Mouse (Mus musculus) lung, adult 10 weeks (tissue): ENCODE results near the gene 4930503E14Rik. TPM values are rescaled to one million over a fixed set of nuclear protein-coding genes. Genes with fewer than 3 reads are reported as not detected.

Experiments
- polyA plus RNA-seq: library from polyadenylated mRNA; stranded (reverse); fragments of 350-450 nt; fragmentation: Illumina TruSeq; extraction: RNeasy Lipid Tissue Mini Kit (QIAGEN cat#74804); gene quantifications from one replicate; pipeline ENCODE4 v1.2.3, GENCODE M21; 2014; ENCODE audit warnings: low read depth, low replicate concordance; ENCODE audit not compliant: insufficient read depth

The 4930503E14Rik gene
- not detected for polyA plus RNA-seq

DNA sequence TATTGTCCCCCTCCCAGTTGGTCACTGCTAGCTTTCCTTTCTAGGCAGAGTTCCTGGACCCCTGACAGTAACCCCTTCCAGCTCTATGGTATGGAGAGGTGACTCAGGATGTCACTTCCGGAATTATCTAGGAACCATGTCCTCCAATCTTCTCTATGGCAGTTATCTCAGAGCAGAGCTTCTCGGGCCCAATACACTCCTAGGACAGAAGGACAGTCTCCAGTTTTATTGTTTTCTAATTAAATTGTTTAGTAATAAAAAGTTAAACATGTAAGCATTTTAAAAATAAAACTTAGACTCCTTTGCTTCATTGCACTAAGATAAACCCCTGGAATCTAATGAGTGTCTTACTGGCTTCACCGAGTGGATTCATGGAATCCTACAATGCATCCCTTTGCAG, at the start of gene 4930503E14Rik:
TSS of gene 4930503E14Rik (minus strand) at position 101 of the 400 bp plus-strand sequence.

DNA sequence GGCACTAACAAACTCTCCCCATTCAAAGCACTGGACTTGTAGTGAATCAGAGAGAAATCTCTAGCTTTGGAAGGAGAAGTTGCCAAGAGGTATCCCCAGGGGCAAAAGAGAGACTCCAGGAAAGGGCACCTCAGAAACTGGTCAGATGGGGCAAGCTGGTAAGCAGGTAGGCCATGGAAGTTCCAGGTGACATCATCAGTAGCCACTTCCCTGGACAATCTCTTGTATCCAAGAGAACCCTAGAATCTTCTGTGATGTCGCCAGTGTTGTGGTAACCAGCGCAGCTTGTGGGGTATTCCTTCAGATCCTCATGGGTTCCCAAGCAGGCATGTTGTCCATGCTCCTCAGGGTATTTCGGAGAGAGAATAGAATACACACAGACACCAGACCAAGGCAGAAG, 15.7 kb downstream of the 4930503E14Rik start, which contains the start of gene Gm8212:
TSS of gene Gm8212 (plus strand) at position 301 of the 400 bp plus-strand sequence.

DNA sequence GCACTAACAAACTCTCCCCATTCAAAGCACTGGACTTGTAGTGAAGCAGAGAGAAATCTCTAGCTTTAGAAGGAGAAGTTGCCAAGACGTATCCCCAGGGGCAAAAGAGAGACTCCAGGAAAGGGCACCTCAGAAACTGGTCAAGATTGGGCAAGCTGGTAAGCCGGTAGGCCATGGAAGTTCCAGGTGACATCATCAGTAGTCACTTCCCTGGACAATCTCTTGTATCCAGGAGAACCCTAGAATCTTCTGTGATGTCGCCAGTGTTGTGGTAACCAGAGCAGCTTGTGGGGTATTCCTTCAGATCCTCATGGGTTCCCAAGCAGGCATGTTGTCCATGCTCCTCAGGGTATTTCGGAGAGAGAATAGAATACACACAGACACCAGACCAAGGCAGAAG, 89.5 kb downstream of the 4930503E14Rik start, which contains the start of gene Gm3327:
TSS of gene Gm3327 (plus strand) at position 301 of the 400 bp plus-strand sequence.

Other genes with a start within 250 kb of the 4930503E14Rik start
- gene Ang6, start 211.0 kb downstream of the 4930503E14Rik start, polyA plus RNA-seq, result not detected
- gene Ear2, start 110.6 kb downstream of the 4930503E14Rik start, polyA plus RNA-seq, result 329 TPM
- gene Gm3327, start 89.4 kb downstream of the 4930503E14Rik start, polyA plus RNA-seq, result not detected
- not detected for gene Gm8212, start 15.6 kb downstream of the 4930503E14Rik start, polyA plus RNA-seq
- not detected for gene Gm8220, start 72.3 kb upstream of the 4930503E14Rik start, polyA plus RNA-seq
- 0.34 TPM for gene Gm5930, start 125.3 kb upstream of the 4930503E14Rik start, polyA plus RNA-seq
- not detected for gene Gm8229, start 152.1 kb upstream of the 4930503E14Rik start, polyA plus RNA-seq
- not detected for gene Gm3371, start 197.4 kb upstream of the 4930503E14Rik start, polyA plus RNA-seq
- gene Gm8232, start 220.4 kb upstream of the 4930503E14Rik start, polyA plus RNA-seq, result not detected